Mouse (Mus musculus) heart, adult 2 months (tissue): ENCODE measurements at regions not wholly inside any gene's neighbourhood (a gene's known extent, or its start where the extent isn't known, plus 50 kb on each side); places are given as distances from the start of the nearest gene placed in this dataset.

Experiments used
- CTCF ChIP-seq: fragments of 200-600 bp; IDR thresholded peaks from 2 replicates; pipeline ENCODE4 v1.8.1; 2022; ENCODE audit warnings: antibody characterized with exemption, mild to moderate bottlenecking, moderate library complexity
- EP300 ChIP-seq: fragments of 200-500 bp; IDR thresholded peaks from 2 replicates; pipeline ENCODE4 v1.6.1; 2011; ENCODE audit warnings: low read depth, low read length, control low read depth; ENCODE audit not compliant: insufficient read depth
- POLR2A ChIP-seq: fragments of 200-500 bp; IDR thresholded peaks from 2 replicates; pipeline ENCODE4 v1.6.1; 2011; ENCODE audit warnings: mild to moderate bottlenecking, low read depth, low read length, control low read depth; ENCODE audit not compliant: insufficient read depth

- TF ChIP-seq POLR2A (no peak), CTCF (no peak), EP300 (no peak)
Observed at GRCm38 (mm10) chr12:12995974-12996361, 54.3 kb upstream of the Mycn start.
